8 mouse cellular contexts compared by ENCODE assay signal in genomic region chr13:20090711-20091603, GRCm38 (mm10). TPM values are rescaled to one million over a fixed set of nuclear protein-coding genes. Genes with fewer than 3 reads are reported as not detected.
A peak's percentile ranks its signal among the peaks of the same experiment; 100 is the strongest.
DNase-seq lines count a peak whose midpoint lies in the region; ATAC-seq and TF ChIP-seq lines count a peak whose summit lies in the region.

No protein-coding gene starts in this region.

- peak; percentile 70 for ATAC-seq in heart, embryonic 12.5 days (ENCODE audit: insufficient number of reproducible peaks, low FRiP score)
- peak; percentile 85 for ATAC-seq in neural tube, embryonic 15.5 days (ENCODE audit: low FRiP score)

- peak overlapping the region; percentile 61 for H3K27ac ChIP-seq in heart, embryonic 12.5 days (ENCODE audit: poor library complexity, severe bottlenecking)
- peak overlapping the region; percentile 81 for H3K27ac ChIP-seq in neural tube, embryonic 15.5 days (replicated peaks)

- DNase-seq in kidney, adult 18-20 months: peak; percentile 20
- DNase-seq in kidney, adult 11 months: no peak
- peak; percentile 77 for DNase-seq in embryo, embryonic 9.5 days (ENCODE audit: extremely low spot score)
- peak; percentile 44 for DNase-seq in kidney, postnatal 14 days
- peak; percentile 65 for DNase-seq in lung, adult 2 months
- DNase-seq in testis, postnatal 14 days (ENCODE audit: low spot score): peak; percentile 46

- no peaks in the 10 kb centered on the region for H3K36me3 ChIP-seq in heart, embryonic 12.5 days
- no peaks in the 10 kb centered on the region for H3K36me3 ChIP-seq in neural tube, embryonic 15.5 days

- H3K9me3 ChIP-seq in heart, embryonic 12.5 days (replicated peaks): peaks cover 3% of the 10 kb centered on the region; the same call in 1 of the 2 replicates
- H3K9me3 ChIP-seq in neural tube, embryonic 15.5 days (replicated peaks): no peaks in the 10 kb centered on the region

- under 1% methylated on average over 91 of the region's 93 CpGs for WGBS in heart, embryonic 12.5 days
- WGBS in lung, adult 2 months: under 1% methylated on average over 90 of the region's 93 CpGs
- WGBS in neural tube, embryonic 15.5 days: under 1% methylated on average over 88 of the region's 93 CpGs

- peak overlapping the region; percentile 90 for H3K4me2 ChIP-seq in heart, embryonic 12.5 days
- peak overlapping the region; percentile 96 for H3K4me2 ChIP-seq in neural tube, embryonic 15.5 days

- peak overlapping the region; percentile 81 for H3K4me3 ChIP-seq in heart, embryonic 12.5 days
- peak overlapping the region; percentile 84 for H3K4me3 ChIP-seq in lung, adult 2 months (replicated peaks; ENCODE audit: extremely low read depth, low read depth, low read length)
- H3K4me3 ChIP-seq in neural tube, embryonic 15.5 days (replicated peaks): peak overlapping the region; percentile 77

- 0 out of 2 replicates have a peak, but pooled peaks cover 3% of the 10 kb centered on the region for H3K27me3 ChIP-seq in heart, embryonic 12.5 days (replicated peaks)
- H3K27me3 ChIP-seq in neural tube, embryonic 15.5 days (replicated peaks): no peaks in the 10 kb centered on the region

- TF ChIP-seq CTCF in lung, adult 2 months (IDR thresholded peaks at IDR 0.05; ENCODE audit: insufficient read depth, low read length): no peak

- H3K4me1 ChIP-seq in heart, embryonic 12.5 days (replicated peaks): peaks cover 12% of the 10 kb centered on the region
- H3K4me1 ChIP-seq in lung, adult 2 months (ENCODE audit: control insufficient read depth, insufficient read depth, low read length): peaks cover 24% of the 10 kb centered on the region
- H3K4me1 ChIP-seq in neural tube, embryonic 15.5 days: peaks cover 13% of the 10 kb centered on the region

- TF ChIP-seq POLR2A in lung, adult 2 months (IDR thresholded peaks at IDR 0.05; ENCODE audit: borderline replicate concordance, extremely low read depth, low read depth, low read length): peak; percentile 24; the same call in 1 of the 2 replicates

- H3K9ac ChIP-seq in heart, embryonic 12.5 days: peak overlapping the region; percentile 74
- H3K9ac ChIP-seq in neural tube, embryonic 15.5 days (replicated peaks): peak overlapping the region; percentile 68

RNA-seq across cellular contexts. Expression of gene Elmo1, which starts 0.6 kb away (rescaled TPM):
- polyA plus RNA-seq in heart, embryonic 12.5 days (2016; fragmentation: Nextera tagmentation; extraction: Ambion mirVana): 8.8 and 9.4 TPM in 2 replicates
- 24.2 and 28.3 TPM in 2 replicates for polyA plus RNA-seq in lung, adult 2 months (2012; rRNA removed)
- polyA plus RNA-seq in neural tube, embryonic 15.5 days (2015; fragmentation: Nextera tagmentation; extraction: Ambion mirVana): 42.9 and 43.3 TPM in 2 replicates
